ENCODE assay signal across 11 mouse cellular contexts in genomic region chr2:21034651-21035050, GRCm38 (mm10).
DNase-seq lines count a peak whose midpoint lies in the region; ATAC-seq and TF ChIP-seq lines count a peak whose summit lies in the region.
"Had no signal": no experiment of that assay in that cellular context is flagged by ENCODE, and none has a peak within 500 bp of the region (broad histone marks: within the 10 kb centered on the region; RNA-seq: fewer than 3 reads in every experiment).

No protein-coding gene starts in this region.

- no peak for TF ChIP-seq CTCF in layer of hippocampus, adult 2 months (conservative IDR thresholded peaks at IDR 0.05)

- 37% methylated on average over 8 of the region's 8 CpGs for WGBS in lung, embryonic 15.5 days

- peak overlapping the region; percentile 40 for H3K4me2 ChIP-seq in lung, embryonic 15.5 days
- H3K4me2 ChIP-seq: forebrain, embryonic 15.5 days had no signal

- no peak overlapping the region; the same call in 1 of the 2 replicates for H3K9ac ChIP-seq in lung, embryonic 15.5 days
- H3K9ac ChIP-seq: forebrain, embryonic 15.5 days had no signal

- no peak for ATAC-seq in lung, embryonic 15.5 days (ENCODE audit: borderline replicate concordance, extremely low read depth, low FRiP score, low TSS enrichment)
- ATAC-seq: forebrain, embryonic 15.5 days had no signal

- intact Hi-C loops in gastrocnemius, postnatal 14 days (cut with DNase I; ENCODE audit: low total_unique reads): no loop called here

- H3K27me3 ChIP-seq in lung, embryonic 15.5 days: no peaks in the 10 kb centered on the region
- H3K27me3 ChIP-seq: forebrain, embryonic 15.5 days had no signal

- H3K9me3 ChIP-seq in lung, embryonic 15.5 days: no peaks in the 10 kb centered on the region
- H3K9me3 ChIP-seq: forebrain, embryonic 15.5 days had no signal

- H3K4me3 ChIP-seq in lung, embryonic 15.5 days: no peak overlapping the region
- H3K4me3 ChIP-seq in layer of hippocampus, adult 2 months: peak overlapping the region; percentile 26; the same call in 1 of the 2 replicates
- H3K4me3 ChIP-seq: forebrain, embryonic 15.5 days had no signal

- peaks cover 37% of the 10 kb centered on the region for H3K4me1 ChIP-seq in lung, embryonic 15.5 days

- DNase-seq in gastrocnemius, postnatal 14 days: peak; percentile 27
- DNase-seq in gastrocnemius, postnatal 10 days: no peak
- DNase-seq in lung, postnatal 14 days: no peak
- DNase-seq in layer of hippocampus, adult 2 months (ENCODE audit: low spot score in 2 of 2): peak; percentile 23 to 52
- peak; percentile 69 for DNase-seq in right cerebral cortex, postnatal 25 days
- no peak for DNase-seq in cerebellum, adult 11-12 months
- no peak for DNase-seq in spleen, postnatal 36 days (ENCODE audit: low spot score in 2 of 2)
- DNase-seq: B cell, adult 2 months; cerebellum, adult 2 months had no signal

- no peaks in the 10 kb centered on the region for H3K36me3 ChIP-seq in lung, embryonic 15.5 days
- H3K36me3 ChIP-seq: forebrain, embryonic 15.5 days had no signal

- no peak overlapping the region for H3K27ac ChIP-seq in lung, embryonic 15.5 days
- H3K27ac ChIP-seq in layer of hippocampus, adult 2 months: peak overlapping the region; percentile 84
- H3K27ac ChIP-seq: forebrain, embryonic 15.5 days had no signal

Comparison
In these comparisons a context has a peak if more than half of its experiments do, and no peak if none do; other contexts are left out.
1. DNase-seq: peak in gastrocnemius, postnatal 14 days (single experiment), layer of hippocampus, adult 2 months (2 of 2) and right cerebral cortex, postnatal 25 days (single experiment); none in gastrocnemius, postnatal 10 days (single experiment), lung, postnatal 14 days (single experiment), cerebellum, adult 11-12 months (single experiment) and spleen, postnatal 36 days (0 of 2).